Mouse (Mus musculus) kidney, adult 8-10 months (tissue): ENCODE measurements at regions not wholly inside any gene's neighbourhood (a gene's known extent, or its start where the extent isn't known, plus 50 kb on each side); places are given as distances from the start of the nearest gene placed in this dataset.

Source experiments
- DNase-seq, 2 experiments: peaks; one replicate each; pipeline ENCODE4 v3.0.0; 2022

DNA sequence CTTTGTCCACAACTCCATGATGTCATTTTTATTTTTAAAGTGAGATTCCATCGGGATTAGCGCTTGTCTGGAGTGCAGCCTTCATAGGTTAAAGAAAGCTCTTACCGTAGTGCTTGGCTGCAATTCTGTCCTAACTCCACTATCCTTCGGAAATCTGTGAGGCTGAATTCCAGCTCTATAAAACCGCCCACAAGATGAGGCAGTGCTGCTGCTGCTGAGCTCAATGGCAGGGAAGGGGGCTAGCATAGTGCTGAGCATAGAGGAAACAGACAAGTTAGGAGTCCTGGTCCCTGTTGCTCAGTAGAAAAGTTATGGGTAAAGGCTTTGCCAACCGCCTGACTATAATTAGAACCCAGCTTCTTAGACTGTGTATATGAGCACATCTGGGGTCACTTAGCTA lies 163.5 kb downstream of the Maf start:
- DNase-seq, result no peak

DNA sequence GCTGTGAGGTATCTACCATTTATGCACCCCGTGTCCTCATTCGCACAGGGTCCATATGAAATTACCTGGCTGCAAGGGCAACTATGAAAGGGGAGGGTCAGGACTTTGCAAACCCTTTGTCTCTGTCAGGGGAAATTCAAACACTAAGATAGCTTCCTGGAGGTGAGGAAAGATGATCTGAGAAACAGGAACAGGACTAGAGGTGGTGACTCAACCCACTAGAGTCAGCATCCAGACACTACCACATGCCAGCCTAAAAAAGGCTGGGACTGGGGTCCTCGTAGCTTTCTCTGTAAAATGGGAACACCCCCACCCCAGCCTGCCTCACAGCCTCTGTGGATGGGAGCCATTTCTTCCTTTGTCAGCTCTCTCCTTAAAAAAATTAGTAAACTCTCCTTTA lies 164.7 kb downstream of the Maf start:
- no peak for DNase-seq

DNA sequence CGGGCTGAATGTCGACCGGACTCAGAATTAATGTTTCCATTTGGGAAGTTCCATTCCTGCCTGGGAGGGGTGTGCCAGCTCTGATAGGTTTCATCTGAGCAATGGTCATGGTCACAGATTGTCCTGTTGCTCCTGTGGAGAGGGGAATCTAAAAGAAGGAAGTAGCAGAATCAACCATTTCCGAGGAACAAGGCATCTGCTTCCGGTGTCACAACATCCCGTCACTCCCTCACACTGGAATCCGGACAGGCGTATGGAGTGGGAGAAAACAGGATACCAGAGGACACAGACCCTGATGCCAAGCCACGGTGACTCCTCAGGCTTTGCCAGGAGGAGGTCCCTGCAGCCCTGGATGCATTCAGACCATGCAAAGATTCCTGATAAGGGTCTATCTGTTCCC lies 168.0 kb downstream of the Maf start:
- peak in 1 of 2 experiments; percentile 6 for DNase-seq

DNA sequence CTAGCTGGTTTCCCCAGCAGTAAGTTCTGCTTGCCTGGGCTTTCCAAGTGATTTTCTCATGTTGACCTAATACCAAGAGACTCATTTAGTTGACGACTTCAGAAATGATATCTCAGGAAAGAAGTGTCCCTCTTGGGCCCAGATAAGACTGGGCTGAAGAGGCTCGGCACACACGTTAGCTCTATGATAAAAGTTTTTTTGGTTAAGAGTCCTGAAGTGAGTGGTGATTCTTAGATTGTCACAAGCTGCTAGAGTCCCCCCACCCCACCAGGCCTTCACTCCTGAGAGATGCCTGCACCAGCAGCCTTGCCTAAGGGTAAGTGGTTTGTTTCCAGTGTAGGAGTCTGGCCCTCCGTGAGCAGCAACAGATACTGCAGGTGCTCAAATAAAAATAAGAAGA lies 169.4 kb downstream of the Maf start:
- DNase-seq, result no peak

DNA sequence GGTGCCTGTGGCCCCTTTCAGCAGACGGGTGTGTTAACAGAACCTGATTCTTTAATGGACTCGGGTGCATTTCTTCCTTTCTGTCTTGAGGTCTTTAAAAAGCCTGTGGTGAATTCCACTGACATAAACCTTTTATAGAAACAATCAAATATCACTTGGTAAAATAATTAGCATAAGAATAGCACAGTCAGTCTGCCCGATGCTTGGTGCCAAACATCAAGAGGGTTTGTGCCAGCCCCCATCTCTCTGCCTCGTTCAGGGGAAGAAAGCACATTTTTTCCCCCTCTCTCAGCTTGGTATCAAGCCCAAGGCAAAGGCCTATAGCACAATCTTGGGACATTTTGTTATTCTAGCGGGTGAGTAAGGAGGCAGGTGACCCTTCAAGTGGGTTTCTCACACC lies 169.8 kb downstream of the Maf start:
- no peak for DNase-seq

DNA sequence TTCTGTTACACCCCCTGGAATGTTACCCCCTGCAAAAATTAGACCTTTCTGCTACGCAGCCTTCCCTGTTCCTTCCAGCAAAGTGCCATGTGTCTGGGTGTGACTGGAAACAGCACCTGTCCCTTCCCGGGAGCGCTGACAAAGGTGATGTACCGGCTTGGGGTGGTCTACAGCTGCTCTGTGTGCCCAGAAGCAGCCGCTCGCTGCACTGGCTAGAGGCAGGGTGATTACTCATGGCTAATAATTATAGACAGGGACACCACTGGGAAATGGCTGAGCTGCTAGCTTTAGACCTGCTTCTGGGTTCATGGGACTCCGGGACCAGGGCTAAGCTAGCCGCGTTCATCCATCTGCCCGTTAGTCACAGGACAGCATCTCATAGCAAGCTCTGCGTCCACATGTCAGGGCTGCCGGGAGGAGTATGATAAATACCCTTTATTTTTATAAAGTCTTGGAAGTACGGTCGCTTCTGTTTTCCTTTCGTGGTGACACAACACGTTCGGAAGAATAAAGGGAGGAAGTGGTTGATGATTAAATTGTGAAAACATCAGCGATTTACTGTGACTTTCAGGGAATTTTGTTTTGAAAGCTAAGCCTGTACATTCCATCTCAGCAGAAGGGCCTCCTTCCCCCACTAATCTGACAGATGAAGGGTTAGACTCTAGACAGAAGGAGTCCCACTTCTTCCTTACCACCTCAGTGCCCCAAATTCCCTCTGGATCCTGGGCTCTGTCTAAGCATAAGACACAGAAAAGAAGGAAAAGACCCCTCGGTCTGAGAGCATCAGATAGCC lies 170.8 kb downstream of the Maf start:
- DNase-seq, result no peak

DNA sequence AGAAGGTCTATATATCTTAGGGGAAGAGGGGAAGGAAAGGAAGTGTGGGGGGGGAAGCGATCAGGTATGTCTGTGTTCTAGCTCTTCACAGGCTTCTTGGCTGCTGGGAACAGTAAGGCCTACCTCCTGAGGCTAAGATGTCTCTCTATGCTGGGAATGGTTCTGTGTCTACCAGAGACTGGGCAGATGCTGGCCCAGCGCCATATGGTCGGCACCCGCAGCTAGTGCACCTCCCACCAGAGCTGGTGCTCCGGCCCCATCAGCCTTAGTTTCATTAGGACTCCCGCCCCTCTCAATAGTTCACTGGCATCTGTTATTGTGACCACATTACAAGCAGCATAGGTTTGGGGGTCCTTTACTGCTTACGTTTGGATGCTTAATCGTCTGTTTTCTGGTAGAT lies 171.6 kb downstream of the Maf start:
- DNase-seq, result no peak

DNA sequence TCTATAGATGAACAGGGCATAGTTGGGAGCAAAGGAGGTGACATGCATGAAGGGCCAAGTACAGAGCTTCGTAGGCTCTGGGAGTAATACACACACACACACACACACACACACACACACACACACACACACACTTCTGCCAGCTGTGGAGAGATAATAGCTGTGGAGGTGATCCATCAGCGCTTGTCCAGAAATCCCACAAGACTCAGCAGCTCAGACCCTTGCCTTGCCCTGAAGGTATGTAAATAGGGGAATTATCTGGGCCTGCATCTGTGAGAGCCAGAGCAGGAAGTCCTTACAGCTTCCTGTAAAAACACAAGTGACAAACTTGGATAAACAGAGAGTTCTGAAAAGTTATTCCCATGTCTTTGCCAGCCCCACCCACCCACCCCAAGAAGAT lies 173.6 kb downstream of the Maf start:
- no peak for DNase-seq

DNA sequence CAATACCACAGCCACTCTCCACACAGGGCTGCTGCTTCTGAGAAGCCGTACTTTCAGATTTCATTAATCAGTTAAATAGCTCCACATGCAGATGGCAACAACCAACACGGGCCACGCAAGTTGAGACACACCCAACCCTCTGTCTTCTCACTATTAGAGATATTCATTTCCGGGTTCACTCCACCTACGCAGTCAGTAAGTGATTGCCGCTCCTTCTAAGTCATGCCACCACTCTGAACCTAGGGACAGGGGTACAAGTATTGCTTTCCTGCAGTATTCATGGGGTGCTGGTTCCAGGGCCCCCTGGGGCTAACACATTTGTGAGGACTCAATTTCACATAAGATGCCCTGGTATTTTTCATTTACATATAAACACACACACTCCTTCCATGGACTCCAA lies 176.3 kb downstream of the Maf start:
- DNase-seq, result no peak

DNA sequence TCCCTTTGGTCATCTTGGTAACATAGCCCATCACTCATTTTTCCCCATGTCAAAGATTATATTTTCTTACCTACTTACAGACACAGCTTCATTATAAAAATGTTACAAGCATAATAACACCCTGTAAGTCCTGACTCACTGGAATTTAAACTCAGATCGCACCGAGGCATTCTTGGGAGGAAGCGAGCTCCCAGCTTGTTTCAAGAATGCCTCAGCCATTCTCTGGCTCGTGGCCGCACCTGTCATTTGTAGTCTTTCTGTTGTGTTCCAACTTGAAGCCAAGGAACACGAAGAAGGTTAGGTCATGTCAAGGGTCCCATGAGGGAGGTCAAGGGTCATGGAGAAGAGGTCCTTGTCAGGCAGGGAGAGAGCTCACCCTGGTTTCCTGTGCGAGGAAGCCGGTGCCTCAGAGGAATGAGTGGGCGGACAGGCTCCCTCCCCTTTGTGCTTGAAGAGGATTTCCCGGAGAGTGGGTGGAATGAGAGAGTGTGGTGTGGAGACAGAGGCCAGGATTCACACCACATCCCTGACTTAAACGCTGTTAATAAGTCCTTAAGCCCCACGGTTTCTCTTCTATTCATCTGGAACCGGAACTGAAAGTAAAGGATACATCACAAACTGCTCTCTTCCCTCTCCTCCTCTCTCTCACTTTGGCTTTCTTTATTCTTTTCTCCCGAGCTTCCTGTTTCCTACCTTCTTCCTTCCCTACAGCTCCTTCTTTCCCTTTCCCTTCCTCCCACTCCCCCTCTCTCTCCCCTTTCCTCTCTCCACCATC lies 177.8 kb downstream of the Maf start:
- peak; percentile 17 to 20 for DNase-seq

DNA sequence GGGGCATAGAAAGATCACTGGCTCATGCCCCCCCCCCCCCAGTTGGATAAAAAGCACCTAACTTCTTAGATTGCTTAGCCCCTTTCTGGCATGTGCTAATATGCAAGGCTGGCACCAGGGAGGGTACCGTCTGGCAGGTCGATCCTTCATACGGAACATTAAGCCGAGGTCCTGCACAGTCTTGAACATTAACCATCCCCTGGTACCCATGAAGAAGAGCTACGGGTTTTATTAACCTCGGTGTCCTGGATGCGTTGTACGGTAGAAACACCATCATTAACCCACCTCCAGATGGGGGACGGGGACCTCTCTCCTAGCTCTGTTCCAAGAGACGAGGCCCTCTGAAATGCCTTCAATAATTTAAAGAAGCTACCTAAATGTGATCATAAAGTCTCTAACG lies 178.7 kb downstream of the Maf start:
- DNase-seq, result no peak

DNA sequence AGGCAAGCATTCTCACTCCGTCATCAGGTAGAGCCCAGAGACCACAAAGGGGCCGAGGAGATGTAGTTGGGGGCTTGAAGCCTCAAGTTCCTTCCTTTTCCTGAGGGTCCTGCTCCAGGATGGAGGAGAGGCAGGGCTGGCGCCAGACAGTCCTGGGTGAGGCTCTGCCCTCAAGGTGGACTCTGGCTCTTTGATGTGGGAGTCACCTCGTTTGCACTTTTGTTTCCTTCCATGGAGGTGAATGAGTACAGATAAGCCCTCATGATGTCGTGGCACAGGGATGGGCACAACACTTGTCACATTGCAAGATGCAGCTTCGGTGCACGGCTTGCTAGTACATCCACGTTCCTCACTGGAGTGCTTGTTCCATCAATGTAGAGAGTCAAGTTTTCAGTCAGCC lies 182.4 kb downstream of the Maf start:
- no peak for DNase-seq

DNA sequence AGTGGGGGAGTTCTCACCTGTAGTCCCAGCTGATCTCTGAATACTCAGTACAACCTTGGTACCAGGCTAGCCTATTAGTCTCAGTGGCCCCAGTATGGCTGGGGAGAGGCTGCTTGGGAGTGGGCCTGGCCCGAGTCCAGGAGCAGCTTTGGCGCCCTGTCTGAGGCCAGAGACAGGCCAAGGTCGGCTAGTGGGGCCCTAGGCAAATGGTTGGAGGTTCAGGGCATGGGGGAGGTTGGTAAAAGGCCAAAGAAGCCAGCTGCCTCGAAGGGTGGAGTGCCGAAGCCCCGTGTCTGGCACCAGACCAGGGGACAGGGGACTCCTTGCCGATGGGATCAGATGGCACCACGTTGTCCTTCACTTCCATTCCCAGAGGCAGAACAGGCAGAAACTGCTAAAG lies 182.9 kb downstream of the Maf start:
- no peak for DNase-seq

DNA sequence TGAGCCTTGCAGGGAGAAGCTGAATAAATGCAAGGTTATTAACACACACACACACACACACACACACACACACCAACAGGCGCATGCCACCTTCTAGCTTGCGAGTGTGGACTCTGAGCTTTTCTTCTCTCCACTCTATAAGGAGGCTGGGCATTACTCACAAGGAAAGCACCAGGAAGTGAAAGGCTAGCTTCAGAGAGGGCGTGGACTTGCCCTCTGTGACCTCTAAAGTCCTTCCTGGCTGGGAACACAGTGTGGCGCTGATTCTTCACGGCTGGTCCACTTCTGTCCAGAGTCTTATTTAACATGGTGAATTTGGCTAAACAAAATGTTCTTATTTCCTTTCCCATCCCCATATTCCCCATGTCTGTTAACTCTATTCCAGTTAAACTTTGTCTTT lies 185.1 kb downstream of the Maf start:
- peak in 1 of 2 experiments; percentile 9 for DNase-seq

DNA sequence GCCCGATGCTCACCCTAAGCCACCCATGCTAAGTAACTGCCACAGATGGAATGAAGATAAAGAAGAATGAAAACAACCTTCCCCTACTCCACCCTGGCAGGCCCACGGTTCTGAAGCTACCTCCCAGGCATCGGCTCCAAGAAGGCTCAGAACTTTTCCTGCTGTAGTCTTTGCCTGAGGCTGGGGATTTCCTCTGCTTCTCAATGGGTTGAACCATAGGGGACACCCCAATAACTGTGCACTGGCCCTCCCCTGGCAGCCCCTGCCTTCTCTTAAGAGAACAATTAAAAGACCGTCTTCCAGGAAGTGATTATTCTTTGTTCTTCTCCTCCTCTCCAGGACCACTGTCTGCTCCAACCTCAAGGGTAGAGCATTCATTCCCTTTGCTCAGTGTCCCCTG lies 191.9 kb downstream of the Maf start:
- no peak for DNase-seq

DNA sequence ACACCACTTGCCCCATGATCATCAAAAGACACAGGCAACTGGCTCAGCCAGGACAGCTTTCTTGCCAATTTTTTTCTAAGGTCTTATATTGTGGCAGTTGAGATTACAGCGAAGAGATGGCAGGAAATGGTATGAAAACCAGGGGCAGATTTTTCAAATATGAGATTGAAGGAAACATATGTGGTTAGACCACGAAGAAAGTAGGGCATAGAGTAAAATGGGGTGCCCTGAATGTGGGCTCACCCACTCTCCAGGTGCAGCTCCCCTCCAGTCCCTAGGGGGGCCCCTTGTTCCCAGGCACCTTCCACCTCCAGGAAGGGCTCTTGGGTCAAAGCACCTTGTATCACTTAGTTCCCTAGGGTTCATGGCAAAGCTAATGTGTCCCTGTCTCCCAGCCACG lies 193.1 kb downstream of the Maf start:
- no peak for DNase-seq

DNA sequence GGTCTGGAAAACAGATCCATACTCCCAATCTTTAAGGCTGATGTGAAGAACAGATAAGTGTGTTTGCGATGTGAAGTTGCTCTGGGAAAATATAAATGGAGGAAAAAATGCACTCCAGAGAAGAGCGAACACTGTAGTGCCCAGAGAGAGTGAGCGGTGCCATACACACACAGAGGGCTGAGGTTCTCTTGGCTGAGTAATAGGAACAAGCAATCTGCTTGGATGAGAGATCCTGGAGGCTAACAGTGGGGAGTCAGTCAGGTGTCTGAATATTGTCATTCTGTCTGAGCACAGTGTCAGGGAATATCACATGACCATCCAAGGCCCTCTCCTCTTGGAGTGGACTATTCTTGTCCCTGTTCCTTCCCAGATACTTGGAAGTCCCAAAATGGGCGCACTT lies 200.4 kb downstream of the Maf start:
- DNase-seq, result no peak

DNA sequence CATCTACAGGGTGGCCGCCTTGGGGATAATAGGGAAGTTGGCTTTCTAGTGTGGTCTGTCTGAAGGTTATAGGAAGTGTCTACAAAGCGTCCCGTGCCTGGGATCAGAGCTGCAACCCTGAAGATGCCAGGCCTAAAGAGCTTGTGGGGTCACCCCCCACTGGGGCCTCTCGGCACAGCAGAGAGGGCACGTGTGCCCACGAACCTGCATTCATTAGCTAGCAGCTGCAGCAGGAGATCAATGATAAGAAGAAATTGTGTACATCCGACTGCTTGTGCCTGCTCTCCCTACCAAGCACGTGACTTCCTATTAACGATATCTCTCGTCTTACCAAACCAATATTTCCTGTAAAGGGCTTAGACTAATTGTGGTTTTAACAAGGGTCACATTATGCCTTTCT lies 200.9 kb downstream of the Maf start:
- no peak for DNase-seq

DNA sequence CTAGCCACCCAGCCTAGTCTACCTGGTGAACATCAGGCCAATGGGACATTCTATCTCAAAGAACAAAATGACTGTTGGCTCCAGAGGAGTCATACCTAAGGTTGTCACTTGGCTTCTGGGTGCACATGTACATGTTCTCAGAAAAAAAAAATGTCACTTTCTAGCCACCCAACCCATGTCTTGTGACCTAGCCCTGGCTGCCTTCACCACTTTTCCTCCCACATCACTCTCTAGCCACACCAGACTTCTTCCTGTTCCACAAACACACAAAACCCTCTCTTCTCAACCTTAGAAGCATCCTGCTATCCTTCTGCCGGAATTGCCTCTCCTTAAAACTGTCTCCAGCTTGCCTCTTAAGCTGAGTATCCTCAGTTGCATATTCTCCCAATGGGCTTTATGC lies 211.6 kb downstream of the Maf start:
- DNase-seq, result no peak

DNA sequence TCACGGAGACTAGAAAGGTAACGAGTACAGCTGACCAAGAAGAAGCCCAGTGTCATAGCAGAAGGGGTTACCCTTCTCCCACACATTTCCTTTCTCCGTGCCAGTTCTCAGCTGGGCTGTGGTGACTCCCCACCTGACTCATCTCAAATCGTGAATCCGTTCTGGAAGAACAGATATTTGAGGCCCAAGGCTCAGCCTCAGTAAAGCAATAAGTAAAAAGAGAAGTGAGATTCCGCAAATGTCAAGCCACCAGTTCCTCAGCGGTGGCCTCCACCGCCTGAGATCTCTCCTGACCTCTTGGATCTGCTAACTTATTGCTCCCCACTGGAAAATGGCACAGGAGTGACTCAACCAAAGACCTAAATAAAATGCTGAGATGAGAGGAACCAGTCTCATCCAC lies 213.2 kb downstream of the Maf start:
- DNase-seq, result no peak

DNA sequence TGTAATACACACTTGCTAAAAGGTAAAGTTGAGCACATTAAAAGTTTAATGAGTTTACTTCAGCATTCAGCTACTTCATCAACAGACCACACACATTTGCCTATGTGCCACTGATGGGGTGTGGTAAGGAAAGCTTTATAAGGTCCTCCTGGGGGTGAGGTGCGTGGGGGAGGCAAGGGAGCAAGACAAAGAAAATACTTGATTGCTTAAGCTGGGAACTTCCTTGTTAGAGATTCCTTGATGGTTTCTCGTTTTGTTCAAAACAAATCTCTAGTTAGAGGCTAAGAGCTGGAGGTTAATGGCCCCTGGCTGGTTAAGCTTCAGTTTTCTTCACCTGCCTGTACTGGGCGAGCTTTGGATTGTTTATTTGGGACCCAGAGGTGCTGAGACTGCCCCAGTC lies 220.7 kb downstream of the Maf start:
- DNase-seq, result no peak

DNA sequence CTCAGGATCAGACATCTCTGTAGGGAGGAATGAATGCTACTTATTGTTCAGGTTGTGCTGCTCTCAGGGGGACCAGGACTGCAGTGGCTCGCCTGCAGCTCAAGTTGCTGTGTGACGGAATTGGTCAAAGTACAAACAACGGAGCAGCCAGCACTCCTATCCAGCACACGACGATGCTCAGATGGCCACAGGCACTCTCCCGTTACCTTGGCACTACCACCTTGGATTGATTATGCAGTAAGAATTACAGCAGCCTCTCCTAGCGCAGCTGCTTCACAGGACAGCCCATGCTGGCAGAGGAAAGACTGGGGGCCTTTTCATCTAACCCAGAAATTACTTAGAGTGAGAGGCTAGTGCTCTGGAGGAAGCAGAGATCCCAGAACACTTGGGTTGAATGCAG lies 226.5 kb downstream of the Maf start:
- DNase-seq, result no peak

DNA sequence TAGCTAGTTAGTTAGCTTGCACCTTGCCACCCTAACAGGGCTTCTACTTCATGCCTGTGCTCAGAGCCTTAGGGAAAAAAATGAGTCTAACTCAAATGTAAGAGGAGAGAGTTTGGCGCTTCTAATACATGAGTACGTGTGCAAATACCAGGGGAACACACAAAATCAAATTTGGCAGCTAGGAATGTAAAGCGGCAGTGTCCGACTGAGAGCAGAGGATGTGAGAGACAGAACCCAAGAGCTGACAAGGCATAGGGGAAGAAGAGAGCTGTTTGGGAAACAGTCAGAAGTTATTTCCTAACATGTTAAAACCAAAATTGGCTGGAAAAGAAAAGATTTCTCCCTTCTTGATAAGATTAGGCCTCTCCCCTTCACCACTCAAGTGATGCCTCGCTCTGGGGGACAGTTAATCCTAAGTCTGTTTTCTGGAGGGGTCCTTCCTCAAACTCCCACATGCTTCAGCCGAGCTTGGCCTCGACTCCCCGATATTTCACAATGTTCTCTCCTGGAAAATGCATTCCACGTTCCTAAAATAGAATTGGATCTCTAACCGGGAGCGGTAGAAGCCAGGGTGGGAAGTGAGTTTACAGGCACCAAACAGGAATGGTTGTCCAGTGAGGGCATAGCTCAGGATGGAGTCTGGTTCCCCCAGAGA lies 229.1 kb downstream of the Maf start:
- DNase-seq, result no peak

DNA sequence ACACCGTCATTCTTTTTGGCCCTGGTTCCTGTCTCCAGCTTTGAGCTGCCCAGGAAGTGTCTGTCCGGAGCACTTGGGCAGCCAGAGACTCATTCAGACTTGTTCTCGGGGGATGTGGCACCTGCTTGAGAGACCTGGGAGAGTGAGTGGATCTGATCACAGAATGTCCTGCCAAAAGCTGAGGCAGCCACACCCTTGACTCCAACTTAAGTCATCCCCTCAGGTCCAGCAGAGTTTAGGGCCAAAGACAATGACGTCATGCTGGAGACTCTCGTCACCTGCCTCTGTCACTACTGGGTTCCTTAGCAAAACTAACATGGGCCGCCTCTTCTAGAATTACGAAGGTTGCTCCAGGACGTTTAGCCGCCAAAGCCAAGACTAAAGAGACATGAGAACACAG lies 231.5 kb downstream of the Maf start:
- no peak for DNase-seq
